Mouse (Mus musculus): ENCODE measurements around the gene Ppia. TPM values are rescaled to one million over a fixed set of nuclear protein-coding genes. Genes with fewer than 3 reads are reported as not detected.
"Not testable (repeated sequence)": the region's sequence is repeated elsewhere in the genome, so short reads cannot be mapped to it uniquely, and the experiment has no call there.

Ppia gene
- 4,539 and 4,606 TPM in 2 replicates for polyA plus RNA-seq (2016; fragmentation: Nextera tagmentation; extraction: Ambion mirVana)

DNA sequence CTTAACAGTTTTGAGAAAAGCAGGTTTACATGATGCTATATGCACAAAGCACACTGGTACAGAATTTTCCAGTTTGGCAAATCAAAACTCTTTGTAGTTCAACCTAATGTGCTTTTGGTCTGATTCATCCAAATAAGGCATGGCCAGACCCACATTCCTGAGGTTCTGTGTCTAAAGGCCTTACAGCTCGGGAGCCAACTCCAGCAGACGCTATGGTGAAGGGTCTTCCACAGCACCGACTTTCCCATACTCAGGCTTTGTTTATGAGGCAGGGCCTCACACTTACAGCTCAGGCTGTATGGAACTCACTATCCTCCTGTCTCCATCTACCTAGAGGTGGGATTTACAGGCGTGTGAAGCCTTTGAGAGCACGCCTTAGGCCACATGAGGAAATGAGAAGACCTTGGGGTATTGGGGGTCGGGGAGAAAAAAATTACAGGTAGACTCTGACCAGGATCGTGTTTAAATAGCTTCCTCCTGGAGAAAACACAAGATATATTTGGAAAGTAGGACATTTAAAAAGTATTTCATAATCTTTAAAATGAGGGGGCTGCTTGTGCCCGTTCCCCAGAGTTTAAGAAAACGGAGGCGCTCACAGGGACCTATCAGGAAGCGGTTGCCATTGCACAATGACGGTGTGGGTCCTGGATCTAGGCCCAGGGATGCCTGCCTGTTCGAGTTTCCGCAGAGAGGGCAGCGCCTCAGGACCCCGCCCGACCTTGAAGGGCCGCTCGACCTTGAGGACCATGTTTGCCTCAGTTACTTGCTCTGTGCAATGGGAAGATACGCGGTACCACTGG is at the start of gene Ppia:
Ppia (plus strand) TSS at position 693 of the 800 bp plus-strand sequence.
- peak within 1 kb of the TSS; percentile 97 for H3K27ac ChIP-seq (ENCODE audit: poor library complexity, severe bottlenecking)
- peak within 1 kb of the TSS; percentile 72 for H3K4me3 ChIP-seq
- peaks cover 18% of the 10 kb centered on the region for H3K36me3 ChIP-seq
- peak within 1 kb of the TSS; percentile 89 for H3K9ac ChIP-seq
- H3K4me1 ChIP-seq (replicated peaks): peaks cover 18% of the 10 kb centered on the region
- H3K9me3 ChIP-seq (replicated peaks): no peaks in the 10 kb centered on the region
- peak within 1 kb of the TSS; percentile 99 for H3K4me2 ChIP-seq
- no peaks in the 10 kb centered on the region for H3K27me3 ChIP-seq (replicated peaks)
- 14% methylated on average over 21 of the region's 21 CpGs for WGBS
- peak; percentile 47 for ATAC-seq (ENCODE audit: insufficient number of reproducible peaks, low FRiP score)

DNA sequence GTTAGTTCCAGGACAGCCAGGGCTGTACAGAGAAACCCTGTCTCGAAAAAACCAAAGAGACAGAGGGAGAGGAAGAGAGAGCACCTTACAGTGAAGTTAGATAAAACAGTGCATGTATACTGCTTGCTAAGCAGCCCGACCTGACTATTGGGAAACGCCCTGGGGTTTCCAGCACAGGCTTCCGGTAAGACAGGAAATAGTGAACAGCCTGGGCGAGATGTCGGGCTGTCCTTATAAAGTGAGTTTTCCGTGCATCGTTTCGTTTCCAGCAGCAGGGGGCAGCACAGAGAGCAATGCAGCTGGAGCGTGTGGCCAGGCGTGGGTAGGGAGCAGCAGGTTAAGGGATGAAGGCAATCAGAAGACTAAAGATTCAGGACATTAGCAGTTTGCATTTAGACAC is 49.4 kb upstream of the Ppia start:
- Histone ChIP-seq H3K4me1 (replicated peaks) (peaks cover 4% of the 10 kb centered on the region; the same call in 1 of the 2 replicates), H3K9ac (no peak overlapping the region), H3K4me3 (no peak overlapping the region), H3K4me2 (no peak overlapping the region), H3K27me3 (replicated peaks) (no peaks in the 10 kb centered on the region), H3K27ac (ENCODE audit: poor library complexity, severe bottlenecking) (no peak overlapping the region), H3K9me3 (replicated peaks) (no peaks in the 10 kb centered on the region), H3K36me3 (no peaks in the 10 kb centered on the region)
- peak; percentile 79 for ATAC-seq (ENCODE audit: insufficient number of reproducible peaks, low FRiP score)
- WGBS: 19% methylated on average over 11 of the region's 11 CpGs

DNA sequence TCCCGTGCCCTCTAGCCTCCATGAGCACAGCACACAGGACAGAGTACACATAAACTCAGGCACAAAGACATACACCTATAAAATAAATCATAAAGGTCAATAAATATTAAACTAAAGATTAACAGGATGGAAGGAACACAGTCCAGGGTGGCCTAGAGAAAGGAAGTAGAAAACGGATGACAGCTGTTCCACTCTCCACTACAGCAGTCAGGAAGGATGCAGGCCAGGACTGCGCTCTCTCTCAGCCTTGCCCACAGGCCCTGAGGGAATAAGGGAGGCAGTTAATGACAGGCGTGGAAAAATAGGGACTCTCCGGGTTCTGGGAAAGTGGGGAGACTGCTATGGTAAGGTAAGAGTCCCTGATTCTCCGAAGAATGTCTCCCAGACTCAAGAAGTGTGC is 48.8 kb upstream of the Ppia start:
- no peak overlapping the region for H3K4me3 ChIP-seq
- no peak overlapping the region for H3K9ac ChIP-seq
- 79% methylated on average over 6 of the region's 6 CpGs for WGBS
- no peak overlapping the region for H3K27ac ChIP-seq (ENCODE audit: poor library complexity, severe bottlenecking)
- H3K4me1 ChIP-seq (replicated peaks): peaks cover 4% of the 10 kb centered on the region; the same call in 1 of the 2 replicates
- no peak overlapping the region for H3K4me2 ChIP-seq
- no peak for ATAC-seq (ENCODE audit: insufficient number of reproducible peaks, low FRiP score)
- no peaks in the 10 kb centered on the region for H3K9me3 ChIP-seq (replicated peaks)
- no peaks in the 10 kb centered on the region for H3K36me3 ChIP-seq
- no peaks in the 10 kb centered on the region for H3K27me3 ChIP-seq (replicated peaks)

- Histone ChIP-seq H3K27ac (ENCODE audit: poor library complexity, severe bottlenecking) (no peak overlapping the region), H3K27me3 (replicated peaks) (no peaks in the 10 kb centered on the region), H3K4me1 (replicated peaks) (peaks cover 4% of the 10 kb centered on the region; the same call in 1 of the 2 replicates), H3K9ac (no peak overlapping the region), H3K4me3 (no peak overlapping the region), H3K36me3 (no peaks in the 10 kb centered on the region), H3K9me3 (replicated peaks) (no peaks in the 10 kb centered on the region), H3K4me2 (no peak overlapping the region)
- ATAC-seq (ENCODE audit: insufficient number of reproducible peaks, low FRiP score): no peak
- 75% methylated on average over 4 of the region's 4 CpGs for WGBS
Measured at GRCm38 (mm10) chr11:6367156-6367555, 48.1 kb upstream of the Ppia start.

DNA sequence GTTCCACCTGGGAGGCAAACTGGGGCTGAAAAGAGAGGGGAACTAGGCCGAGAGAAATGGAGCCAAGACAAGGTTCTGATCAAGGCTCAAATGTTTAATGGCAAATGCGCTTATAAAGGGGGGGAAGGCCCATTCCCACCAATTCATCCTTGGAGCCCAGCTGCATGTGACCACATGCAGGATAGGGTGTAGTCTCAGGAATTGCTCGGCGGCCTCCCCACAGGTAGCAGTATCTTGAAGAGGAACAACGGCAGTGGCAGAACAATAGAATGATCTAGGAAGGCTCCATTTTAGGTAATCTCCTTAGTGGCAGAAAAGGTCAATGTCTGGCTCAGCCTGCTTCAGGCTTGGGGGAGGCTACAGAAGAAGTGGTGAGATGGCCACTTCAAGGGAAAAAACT is 47.3 kb upstream of the Ppia start:
- not testable (repeated sequence) for H3K4me3 ChIP-seq; H3K4me1 ChIP-seq (replicated peaks); H3K9ac ChIP-seq; ATAC-seq (ENCODE audit: insufficient number of reproducible peaks, low FRiP score); H3K27me3 ChIP-seq (replicated peaks); H3K36me3 ChIP-seq; H3K9me3 ChIP-seq (replicated peaks); H3K4me2 ChIP-seq; H3K27ac ChIP-seq (ENCODE audit: poor library complexity, severe bottlenecking)
- WGBS: 81% methylated on average over 5 of the region's 5 CpGs

DNA sequence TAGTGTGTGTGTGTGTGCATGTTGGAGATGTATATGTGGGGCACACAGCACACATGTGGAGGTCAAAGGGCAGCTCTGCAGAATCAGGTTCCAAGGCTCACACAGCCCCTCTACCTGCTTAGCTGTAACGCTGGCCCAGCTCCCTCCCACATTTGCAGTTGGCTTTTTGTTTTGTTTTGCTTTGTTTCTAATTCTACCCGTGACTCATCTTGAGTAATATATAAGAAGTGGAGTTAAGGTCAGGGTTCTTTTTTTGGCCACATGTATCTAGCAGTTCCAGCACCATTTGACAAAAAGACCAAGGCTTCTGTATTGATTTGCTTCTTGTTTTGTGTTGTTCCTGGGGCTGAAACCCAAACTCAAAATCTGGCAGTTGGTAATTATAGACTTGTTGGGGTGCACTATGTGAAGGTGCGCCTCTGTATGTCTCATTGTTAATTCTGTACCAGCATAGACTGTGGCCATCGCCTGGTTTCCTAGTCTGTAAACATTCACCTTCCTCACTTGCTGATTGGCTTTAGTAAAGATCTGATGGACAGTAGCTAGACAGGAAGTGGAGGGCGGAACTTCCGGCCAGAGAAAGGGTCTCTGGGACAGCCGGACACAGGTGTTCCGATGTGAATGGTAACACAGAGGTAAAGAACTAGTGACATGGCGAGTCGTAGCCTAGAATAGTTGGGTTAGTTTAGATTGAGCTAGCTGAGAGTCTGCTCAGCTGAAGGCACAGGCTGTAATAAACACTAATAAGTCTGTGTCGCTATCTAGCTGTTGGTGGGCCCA is 43.7 kb upstream of the Ppia start:
- no peaks in the 10 kb centered on the region for H3K4me1 ChIP-seq (replicated peaks)
- H3K27ac ChIP-seq (ENCODE audit: poor library complexity, severe bottlenecking): no peak overlapping the region
- 79% methylated on average over 11 of the region's 11 CpGs for WGBS
- no peaks in the 10 kb centered on the region for H3K36me3 ChIP-seq
- H3K27me3 ChIP-seq (replicated peaks): no peaks in the 10 kb centered on the region
- no peak overlapping the region for H3K9ac ChIP-seq
- no peak overlapping the region for H3K4me3 ChIP-seq
- H3K4me2 ChIP-seq: no peak overlapping the region
- no peak for ATAC-seq (ENCODE audit: insufficient number of reproducible peaks, low FRiP score)
- H3K9me3 ChIP-seq (replicated peaks): no peaks in the 10 kb centered on the region

- Histone ChIP-seq H3K27me3 (replicated peaks) (no peaks in the 10 kb centered on the region), H3K4me3 (no peak overlapping the region), H3K9ac (no peak overlapping the region), H3K9me3 (replicated peaks) (no peaks in the 10 kb centered on the region), H3K27ac (ENCODE audit: poor library complexity, severe bottlenecking) (no peak overlapping the region), H3K4me2 (no peak overlapping the region), H3K36me3 (no peaks in the 10 kb centered on the region), H3K4me1 (replicated peaks) (no peaks in the 10 kb centered on the region)
- WGBS: 83% methylated on average over 9 of the region's 9 CpGs
- no peak for ATAC-seq (ENCODE audit: insufficient number of reproducible peaks, low FRiP score)
Measured at GRCm38 (mm10) chr11:6372784-6373183, 42.5 kb upstream of the Ppia start.

- Histone ChIP-seq H3K27me3 (replicated peaks) (no peaks in the 10 kb centered on the region), H3K4me3 (no peak overlapping the region), H3K4me2 (no peak overlapping the region), H3K9me3 (replicated peaks) (no peaks in the 10 kb centered on the region), H3K4me1 (replicated peaks) (no peaks in the 10 kb centered on the region), H3K9ac (no peak overlapping the region), H3K36me3 (no peaks in the 10 kb centered on the region), H3K27ac (ENCODE audit: poor library complexity, severe bottlenecking) (no peak overlapping the region)
- ATAC-seq (ENCODE audit: insufficient number of reproducible peaks, low FRiP score): no peak
- 72% methylated on average over 6 of the region's 6 CpGs for WGBS
Measured at GRCm38 (mm10) chr11:6380916-6381315, 34.3 kb upstream of the Ppia start.

DNA sequence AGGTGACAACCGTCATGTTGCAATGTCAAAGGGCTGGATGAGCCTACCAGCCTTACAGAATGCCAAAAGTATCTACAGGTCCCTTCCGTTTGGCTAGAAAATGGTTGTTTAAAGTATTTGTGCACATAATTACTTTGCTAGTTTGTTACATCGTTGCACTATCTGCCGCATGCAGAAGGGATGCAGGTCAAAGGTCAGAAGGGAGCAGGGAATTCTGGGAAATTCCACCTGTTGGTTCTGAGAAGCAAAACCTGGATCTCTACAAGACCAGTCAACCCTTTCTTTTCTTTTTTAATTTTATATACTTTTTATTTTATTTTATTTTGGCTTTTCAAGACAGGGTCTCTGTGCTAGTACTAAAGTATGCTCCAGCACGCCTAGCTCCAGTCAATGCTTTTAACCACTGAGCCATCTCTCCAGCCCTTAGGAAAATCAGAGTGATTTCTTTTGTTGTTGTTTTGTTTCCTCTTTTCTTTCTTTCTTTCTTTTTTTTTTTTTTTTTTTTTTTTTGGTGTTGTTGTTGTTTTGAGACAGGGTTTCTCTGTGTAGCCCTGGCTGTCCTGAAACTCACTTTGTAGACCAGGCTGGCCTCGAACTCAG is 27.0 kb upstream of the Ppia start:
- H3K9ac ChIP-seq: no peak overlapping the region

DNA sequence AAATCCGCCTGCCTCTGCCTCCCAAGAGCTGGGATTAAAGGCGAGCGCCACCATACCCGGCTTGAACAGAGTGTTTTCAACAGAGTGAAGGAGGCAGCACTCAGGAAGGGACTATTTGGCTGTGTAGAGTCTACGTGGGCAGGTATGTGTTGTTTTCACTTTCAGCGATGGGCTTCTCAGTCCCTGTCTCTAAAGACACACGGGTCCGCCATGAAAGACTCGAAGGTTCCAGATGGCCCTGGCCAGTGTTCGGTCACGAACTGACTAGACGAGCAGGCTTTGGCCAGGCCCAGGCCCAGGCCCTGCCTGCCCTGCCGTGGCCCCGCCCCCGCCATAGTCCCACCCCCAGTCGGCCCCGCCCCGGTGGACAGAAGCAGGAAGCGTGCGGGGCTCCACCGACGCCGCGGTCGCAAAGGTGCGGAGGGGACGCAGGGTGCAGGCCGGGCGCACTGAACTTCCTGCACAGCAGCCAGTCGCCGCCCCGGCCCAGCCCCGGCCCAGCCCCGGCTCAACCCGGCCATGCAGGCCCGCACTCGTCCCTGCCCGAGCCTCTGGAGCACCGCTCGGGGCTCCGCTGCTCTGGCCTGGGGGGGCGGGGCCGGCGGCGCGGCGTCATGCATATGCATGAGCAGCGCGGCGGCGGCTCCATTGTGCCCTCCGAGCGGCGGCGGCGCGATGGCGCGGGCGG is 26.4 kb upstream of the Ppia start, which contains the start of gene Zmiz2:
Zmiz2 (plus strand) TSS at position 349 of the 688 bp plus-strand sequence.
- Histone ChIP-seq H3K36me3 (peaks cover 8% of the 10 kb centered on the region), H3K27ac (ENCODE audit: poor library complexity, severe bottlenecking) (peak within 1 kb of the TSS; percentile 93), H3K4me2 (peak within 1 kb of the TSS; percentile 93), H3K4me3 (peak within 1 kb of the TSS; percentile 99), H3K9me3 (replicated peaks) (no peaks in the 10 kb centered on the region), H3K9ac (peak within 1 kb of the TSS; percentile 96), H3K4me1 (replicated peaks) (peaks cover 12% of the 10 kb centered on the region), H3K27me3 (replicated peaks) (no peaks in the 10 kb centered on the region)
- ATAC-seq (ENCODE audit: insufficient number of reproducible peaks, low FRiP score): peak; percentile 99
- whole genome bisulfite sequencing: 8% methylated on average over 55 of the region's 60 CpGs

More for the DNA sequence above, 27.0 kb upstream of the Ppia start:
- peak overlapping the region; percentile 99; the same call in 1 of the 2 replicates for H3K4me3 ChIP-seq
- no peaks in the 10 kb centered on the region for H3K9me3 ChIP-seq (replicated peaks)
- peaks cover 12% of the 10 kb centered on the region for H3K4me1 ChIP-seq (replicated peaks)
- 86% methylated on average over 6 of the region's 6 CpGs for WGBS
- H3K27ac ChIP-seq (ENCODE audit: poor library complexity, severe bottlenecking): peak overlapping the region; percentile 93
- no peaks in the 10 kb centered on the region for H3K27me3 ChIP-seq (replicated peaks)
- H3K36me3 ChIP-seq: peaks cover 8% of the 10 kb centered on the region
- ATAC-seq (ENCODE audit: insufficient number of reproducible peaks, low FRiP score): no peak
- peak overlapping the region; percentile 52 for H3K4me2 ChIP-seq

Measured in heart, embryonic 12.5 days (tissue).